Mouse (Mus musculus) hindbrain, embryonic 14.5 days (tissue): ENCODE results near the gene Acsm1. TPM values are rescaled to one million over a fixed set of nuclear protein-coding genes. Genes with fewer than 3 reads are reported as not detected.

Experiments
- ATAC-seq: fragments of 200-750 bp; cut with Nextera tagmentation; 2 replicates; pipeline ENCODE4 v1.8.0; 2017; ENCODE audit warnings: moderate number of reproducible peaks, mild to moderate bottlenecking, moderate TSS enrichment, moderate library complexity; ENCODE audit not compliant: low FRiP score
- DNase-seq: peaks from one replicate; pipeline ENCODE4 v3.0.0-alpha.2; 2015; ENCODE audit warnings: low spot score
- H3K27ac ChIP-seq: fragments of 300-500 bp; sonication (generic); 2 replicates; pipeline ENCODE4 v1.5.1; 2014; ENCODE audit warnings: mild to moderate bottlenecking, moderate library complexity
- H3K27me3 ChIP-seq: fragments of 300-500 bp; sonication (generic); 2 replicates; pipeline ENCODE4 v1.6.1; 2014; ENCODE audit warnings: mild to moderate bottlenecking, low read length, mixed read lengths; ENCODE audit not compliant: control insufficient read depth, insufficient read depth
- H3K36me3 ChIP-seq: fragments of 300-500 bp; sonication (generic); replicated peaks from 2 replicates; pipeline ENCODE4 v1.6.1; 2014; ENCODE audit not compliant: control insufficient read depth, insufficient read depth
- H3K4me1 ChIP-seq: fragments of 300-500 bp; sonication (generic); replicated peaks from 2 replicates; pipeline ENCODE4 v1.6.1; 2014; ENCODE audit warnings: antibody characterized with exemption, low read length, mixed read lengths; ENCODE audit not compliant: control insufficient read depth, insufficient read depth
- H3K4me2 ChIP-seq: fragments of 300-500 bp; sonication (generic); replicated peaks from 2 replicates; pipeline ENCODE4 v1.6.1; 2014; ENCODE audit warnings: mild to moderate bottlenecking, moderate library complexity
- H3K4me3 ChIP-seq: fragments of 300-500 bp; sonication (generic); replicated peaks from 2 replicates; pipeline ENCODE4 v1.5.1; 2014; ENCODE audit warnings: mild to moderate bottlenecking, low read length
- H3K9ac ChIP-seq: fragments of 300-500 bp; sonication (generic); 2 replicates; pipeline ENCODE4 v1.6.1; 2014
- H3K9me3 ChIP-seq: fragments of 300-500 bp; sonication (generic); 2 replicates; pipeline ENCODE4 v1.6.1; 2016; ENCODE audit warnings: low read length; ENCODE audit not compliant: control insufficient read depth
- WGBS: fragments of 180-500 bp; shearing (Covaris S2); extraction: QIAGEN DNeasy Blood & Tissue Kit; methylation state at CpG from one replicate; pipeline ENCODE4 v1.1.7; 2014; 5-methylcytosine and 5-hydroxymethylcytosine counted together
- polyA plus RNA-seq: library from polyadenylated mRNA; unstranded; fragments of >200 nt; fragmentation: Nextera tagmentation; extraction: Ambion mirVana; gene quantifications from 2 replicates; pipeline ENCODE4 v1.2.1, GENCODE M21; 2014

Gene Acsm1
- polyA plus RNA-seq, 1 experiment from 2014 or later, result not detected

DNA sequence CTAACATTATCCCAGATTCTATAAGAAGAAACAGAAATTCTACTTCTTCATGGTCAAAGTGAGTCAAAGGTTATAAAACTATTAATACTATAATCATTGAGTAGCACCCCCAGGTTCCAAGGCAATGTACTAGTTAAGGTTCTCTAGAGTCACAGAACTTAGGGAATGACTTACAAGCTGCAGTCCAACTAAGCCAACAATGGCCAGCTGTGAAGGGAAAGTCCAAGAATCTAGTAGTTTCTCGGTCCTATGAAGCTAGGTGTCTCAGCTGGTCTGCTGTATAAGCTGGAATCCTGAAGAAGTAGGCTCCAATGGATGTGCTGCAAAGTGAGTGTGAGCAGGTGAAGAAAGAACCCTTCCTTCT, 4.9 kb upstream of the Acsm1 start:
- Histone ChIP-seq H3K4me3 (no peak overlapping the region), H3K9ac (no peak overlapping the region), H3K9me3 (no peaks in the 10 kb centered on the region), H3K36me3 (no peaks in the 10 kb centered on the region), H3K27me3 (no peaks in the 10 kb centered on the region), H3K27ac (no peak overlapping the region), H3K4me2 (no peak overlapping the region), H3K4me1 (no peaks in the 10 kb centered on the region)
- ATAC-seq (no peak), DNase-seq (no peak)
- 77% methylated on average over 1 of the region's 1 CpGs for whole genome bisulfite sequencing

DNA sequence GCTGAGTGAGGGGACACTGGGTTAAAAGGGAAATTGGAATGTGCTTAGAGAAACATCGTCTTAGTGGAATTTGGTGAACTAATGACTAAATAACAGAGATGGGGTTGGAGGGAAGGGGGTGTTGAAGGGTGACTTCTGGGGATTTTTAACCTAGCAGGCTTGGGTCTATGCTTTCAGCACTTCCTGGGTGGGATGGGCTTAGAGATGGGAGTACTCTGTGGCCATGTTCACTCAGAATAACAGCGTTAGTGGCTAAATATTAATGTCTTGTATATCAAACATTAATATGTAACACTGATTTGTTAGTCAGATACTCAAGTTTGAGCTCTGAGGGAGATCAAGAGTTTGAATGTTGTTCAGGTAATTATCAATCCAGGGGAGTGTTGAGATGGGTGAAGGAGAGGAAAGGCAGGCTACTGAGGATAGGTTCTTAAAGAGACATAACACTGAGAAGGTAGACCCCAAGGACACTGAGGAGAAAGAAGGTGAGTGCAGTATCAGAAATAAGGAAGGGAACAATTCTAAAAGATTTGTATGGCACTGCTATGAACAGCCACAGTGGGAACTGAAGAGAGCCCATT, 1.8 kb upstream of the Acsm1 start:
- 88% methylated on average over 2 of the region's 2 CpGs for WGBS
- Histone ChIP-seq H3K4me2 (no peak overlapping the region), H3K36me3 (no peaks in the 10 kb centered on the region), H3K4me1 (no peaks in the 10 kb centered on the region), H3K9me3 (no peaks in the 10 kb centered on the region), H3K4me3 (no peak overlapping the region), H3K9ac (no peak overlapping the region), H3K27me3 (no peaks in the 10 kb centered on the region), H3K27ac (no peak overlapping the region)
- ATAC-seq, result no peak
- DNase-seq, result no peak

- Histone ChIP-seq H3K4me2 (no peak overlapping the region), H3K27ac (no peak overlapping the region), H3K36me3 (no peaks in the 10 kb centered on the region), H3K4me1 (no peaks in the 10 kb centered on the region), H3K4me3 (no peak overlapping the region), H3K27me3 (no peaks in the 10 kb centered on the region), H3K9ac (no peak overlapping the region), H3K9me3 (no peaks in the 10 kb centered on the region)
- DNase-seq, result no peak
- 79% methylated on average over 9 of the region's 9 CpGs for WGBS
- ATAC-seq, result no peak
These were observed 731 bp upstream of the Acsm1 start for GRCm38 (mm10) chr7:119605926-119606663.

DNA sequence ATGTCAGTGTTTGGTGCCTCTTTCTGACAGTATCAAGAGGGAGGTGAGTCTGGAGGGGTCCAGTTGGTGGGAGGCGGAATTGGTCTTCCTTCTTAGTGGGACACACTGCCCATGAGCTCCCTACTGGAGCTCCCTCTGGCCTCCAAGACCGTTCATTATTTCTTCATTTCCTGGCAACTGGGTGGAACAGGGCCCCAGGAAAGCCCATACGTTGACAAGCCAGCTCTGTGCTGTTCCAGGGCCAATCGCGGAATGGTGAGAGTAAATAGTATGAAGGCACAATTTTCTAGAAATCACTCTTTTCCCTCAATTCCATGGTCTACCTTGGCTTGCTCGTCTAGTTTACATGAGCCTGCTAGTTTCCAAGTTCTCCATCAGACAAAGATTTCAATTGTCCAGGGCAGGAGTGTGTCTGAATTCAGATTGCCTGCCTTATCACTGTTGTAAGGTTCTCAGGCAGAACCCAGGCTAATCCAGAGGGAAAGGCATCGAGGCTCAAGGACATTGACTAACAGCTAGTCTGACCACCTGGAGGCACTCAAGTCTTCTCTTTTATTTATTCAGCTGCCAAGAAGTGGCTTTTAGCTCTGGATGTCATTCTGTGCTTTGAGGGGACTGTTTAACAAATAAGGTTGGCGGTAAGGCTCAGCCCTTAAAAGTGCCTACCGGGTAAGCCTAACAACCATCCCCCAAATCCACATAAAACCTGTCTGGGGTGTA, 1.1 kb downstream of the Acsm1 start:
- ATAC-seq (no peak), DNase-seq (no peak)
- Histone ChIP-seq H3K9me3 (no peaks in the 10 kb centered on the region), H3K4me2 (no peak overlapping the region), H3K27me3 (no peaks in the 10 kb centered on the region), H3K9ac (no peak overlapping the region), H3K36me3 (no peaks in the 10 kb centered on the region), H3K4me3 (no peak overlapping the region), H3K27ac (no peak overlapping the region), H3K4me1 (no peaks in the 10 kb centered on the region)
- WGBS, result 88% methylated on average over 9 of the region's 9 CpGs

DNA sequence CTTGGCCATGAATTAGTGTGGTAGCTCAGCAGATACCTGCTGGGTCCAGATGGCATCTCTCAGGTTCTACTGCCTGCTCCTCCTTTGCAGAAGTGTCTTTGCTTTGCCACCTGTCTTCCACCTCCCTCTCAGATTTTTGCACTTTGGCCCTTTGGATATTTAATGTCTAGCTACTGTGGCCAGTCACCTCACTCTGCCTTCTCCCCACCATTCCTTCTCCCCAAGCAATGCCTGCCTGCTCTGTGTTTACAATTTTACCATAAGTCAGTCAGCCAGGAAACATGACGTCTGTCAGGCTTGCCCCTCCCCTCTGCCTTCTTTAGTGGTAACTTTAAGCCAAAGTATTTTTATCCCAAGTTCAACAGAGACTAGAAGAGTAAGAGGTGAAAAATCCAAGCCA, 9.7 kb downstream of the Acsm1 start:
- 77% methylated on average over 1 of the region's 1 CpGs for WGBS
- H3K4me1 ChIP-seq, result no peaks in the 10 kb centered on the region

DNA sequence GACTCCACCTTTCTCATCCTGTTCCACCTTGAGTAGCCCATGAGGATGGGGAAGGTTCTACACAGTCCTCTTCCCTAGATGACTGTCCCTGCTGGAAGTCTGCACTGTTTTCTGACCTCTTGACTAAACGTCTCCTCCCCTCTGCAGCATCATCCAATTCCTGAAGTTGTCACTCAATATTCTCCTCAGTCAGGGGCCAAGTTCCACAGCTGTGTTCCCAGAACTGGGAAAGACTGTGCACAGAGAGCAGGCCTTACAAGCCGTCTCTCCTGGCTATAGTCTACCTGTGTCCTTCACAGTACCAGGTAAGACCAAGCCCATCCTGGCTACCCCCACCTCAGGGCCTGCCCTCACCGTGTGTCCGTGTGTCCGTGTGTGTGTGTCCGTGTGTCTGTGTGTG, 10.8 kb downstream of the Acsm1 start:
- Histone ChIP-seq H3K4me1 (no peaks in the 10 kb centered on the region), H3K9me3 (no peaks in the 10 kb centered on the region), H3K36me3 (no peaks in the 10 kb centered on the region), H3K27me3 (no peaks in the 10 kb centered on the region), H3K4me2 (no peak overlapping the region), H3K4me3 (no peak overlapping the region), H3K27ac (no peak overlapping the region), H3K9ac (no peak overlapping the region)
- no peak for DNase-seq
- 89% methylated on average over 6 of the region's 6 CpGs for WGBS
- no peak for ATAC-seq

More for the DNA sequence above, 9.7 kb downstream of the Acsm1 start:
- Histone ChIP-seq H3K27ac (no peak overlapping the region), H3K4me2 (no peak overlapping the region), H3K36me3 (no peaks in the 10 kb centered on the region), H3K27me3 (no peaks in the 10 kb centered on the region), H3K4me3 (no peak overlapping the region), H3K9ac (no peak overlapping the region), H3K9me3 (no peaks in the 10 kb centered on the region)
- DNase-seq, result no peak
- ATAC-seq, result no peak

GRCm38 (mm10) chr7:119618209-119618935, 11.5 kb downstream of the Acsm1 start:
- Histone ChIP-seq H3K9me3 (no peaks in the 10 kb centered on the region), H3K4me3 (no peak overlapping the region), H3K27me3 (no peaks in the 10 kb centered on the region), H3K4me1 (no peaks in the 10 kb centered on the region), H3K36me3 (no peaks in the 10 kb centered on the region), H3K4me2 (no peak overlapping the region), H3K27ac (no peak overlapping the region), H3K9ac (no peak overlapping the region)
- WGBS, result 65% methylated on average over 4 of the region's 4 CpGs
- ATAC-seq (no peak), DNase-seq (no peak)

DNA sequence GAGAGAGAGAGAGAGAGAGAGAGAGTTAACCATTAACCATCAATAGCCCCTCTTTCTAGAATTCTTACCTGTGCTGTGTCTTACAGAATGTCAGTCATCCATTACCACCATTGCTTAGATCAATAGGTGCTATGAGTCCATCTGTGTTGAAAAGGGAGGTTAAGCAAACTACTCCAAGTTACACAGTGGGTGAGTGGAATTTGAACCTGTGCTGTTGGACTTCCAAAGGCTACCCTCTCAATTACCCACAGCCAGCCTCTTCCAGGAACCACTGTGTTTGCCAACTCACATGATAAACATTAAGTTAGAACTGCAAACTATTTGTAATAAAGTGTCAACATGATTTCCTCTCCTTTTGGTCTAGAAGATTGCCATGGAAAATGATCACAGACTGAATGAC, 13.3 kb downstream of the Acsm1 start:
- no peak for ATAC-seq
- H3K27ac ChIP-seq, result no peak overlapping the region
- DNase-seq, result no peak
- H3K27me3 ChIP-seq, result no peaks in the 10 kb centered on the region
- H3K4me2 ChIP-seq, result no peak overlapping the region
- no peak overlapping the region for H3K4me3 ChIP-seq
- H3K9ac ChIP-seq, result no peak overlapping the region
- no peaks in the 10 kb centered on the region for H3K4me1 ChIP-seq
- no peaks in the 10 kb centered on the region for H3K9me3 ChIP-seq
- no peaks in the 10 kb centered on the region for H3K36me3 ChIP-seq

- Histone ChIP-seq H3K36me3 (no peaks in the 10 kb centered on the region), H3K4me2 (no peak overlapping the region), H3K4me1 (no peaks in the 10 kb centered on the region), H3K27me3 (no peaks in the 10 kb centered on the region), H3K4me3 (no peak overlapping the region), H3K9ac (no peak overlapping the region), H3K9me3 (no peaks in the 10 kb centered on the region), H3K27ac (no peak overlapping the region)
- ATAC-seq (no peak), DNase-seq (no peak)
These were observed 31.9 kb downstream of the Acsm1 start for GRCm38 (mm10) chr7:119638773-119639172.
